Mouse (Mus musculus) gastrocnemius, postnatal 14 days (tissue): ENCODE data around the gene Chrnb1. TPM values are rescaled to one million over a fixed set of nuclear protein-coding genes. Genes with fewer than 3 reads are reported as not detected.

Experiments used
- DNase-seq: peaks from one replicate; pipeline ENCODE4 v3.0.0; 2021; ENCODE audit warnings: mixed read lengths
- intact Hi-C: fragments of 180-260 bp; cut with DNase I; formaldehyde crosslinking; loops from one replicate; pipeline ENCODE4 v1.15.1; 2025; ENCODE audit warnings: low total_unique reads
- total RNA-seq, 2 experiments: library from RNA; stranded (reverse); gene quantifications; 2 replicates each; pipeline ENCODE4 v1.2.3; 2021

The Chrnb1 gene
- total RNA-seq, 2 experiments from 2014 or later: 75.5 to 80.7 TPM

- no peak for DNase-seq
- intact Hi-C loops: no loop called here
Observed at GRCm38 (mm10) chr11:69784793-69785272, 10.9 kb downstream of the Chrnb1 start.

DNA sequence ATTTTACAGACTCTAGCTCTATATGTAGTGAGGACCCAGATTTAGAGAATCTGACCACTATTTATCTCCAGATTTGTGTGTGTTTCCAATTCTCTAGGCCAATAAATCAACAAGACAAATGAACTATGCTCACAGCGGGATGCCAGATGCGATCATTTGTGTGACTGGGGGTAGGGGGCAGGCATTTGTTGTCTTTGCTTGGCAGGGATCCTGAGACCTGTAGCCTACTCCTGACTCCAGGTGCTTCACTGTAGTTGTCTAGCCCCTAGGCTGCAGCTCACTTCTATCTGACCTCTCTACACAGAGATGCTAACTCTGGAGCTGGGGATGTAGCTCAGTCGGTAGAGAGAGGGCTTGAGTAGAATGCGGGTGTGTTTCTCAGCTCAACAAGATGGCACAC lies 13.9 kb downstream of the Chrnb1 start:
- no peak for DNase-seq
- intact Hi-C loops: no loop called here

DNA sequence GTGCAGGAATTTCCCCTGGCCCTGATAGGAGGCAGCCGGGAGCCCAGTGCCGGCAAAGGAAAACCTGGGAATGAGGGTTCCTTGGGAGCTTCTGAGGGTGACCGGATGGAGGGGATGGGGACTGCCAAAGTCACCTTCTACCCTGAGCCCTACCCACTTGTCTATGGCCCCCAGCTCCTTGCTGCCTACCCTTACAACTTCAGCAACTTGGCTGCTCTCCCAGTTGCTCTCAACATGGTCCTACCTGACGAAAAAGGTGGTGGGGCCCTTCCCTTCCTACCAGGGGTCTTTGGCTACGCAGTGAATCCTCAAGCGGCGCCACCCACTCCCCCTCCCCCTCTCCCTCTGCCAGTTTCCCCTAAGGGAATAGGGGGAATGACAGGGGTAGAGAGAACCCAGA lies 16.8 kb downstream of the Chrnb1 start:
- intact Hi-C loops: no loop called here
- DNase-seq: no peak

GRCm38 (mm10) chr11:69778258-69778982 lies 17.3 kb downstream of the Chrnb1 start:
- intact Hi-C loops: no loop called here
- no peak for DNase-seq

DNA sequence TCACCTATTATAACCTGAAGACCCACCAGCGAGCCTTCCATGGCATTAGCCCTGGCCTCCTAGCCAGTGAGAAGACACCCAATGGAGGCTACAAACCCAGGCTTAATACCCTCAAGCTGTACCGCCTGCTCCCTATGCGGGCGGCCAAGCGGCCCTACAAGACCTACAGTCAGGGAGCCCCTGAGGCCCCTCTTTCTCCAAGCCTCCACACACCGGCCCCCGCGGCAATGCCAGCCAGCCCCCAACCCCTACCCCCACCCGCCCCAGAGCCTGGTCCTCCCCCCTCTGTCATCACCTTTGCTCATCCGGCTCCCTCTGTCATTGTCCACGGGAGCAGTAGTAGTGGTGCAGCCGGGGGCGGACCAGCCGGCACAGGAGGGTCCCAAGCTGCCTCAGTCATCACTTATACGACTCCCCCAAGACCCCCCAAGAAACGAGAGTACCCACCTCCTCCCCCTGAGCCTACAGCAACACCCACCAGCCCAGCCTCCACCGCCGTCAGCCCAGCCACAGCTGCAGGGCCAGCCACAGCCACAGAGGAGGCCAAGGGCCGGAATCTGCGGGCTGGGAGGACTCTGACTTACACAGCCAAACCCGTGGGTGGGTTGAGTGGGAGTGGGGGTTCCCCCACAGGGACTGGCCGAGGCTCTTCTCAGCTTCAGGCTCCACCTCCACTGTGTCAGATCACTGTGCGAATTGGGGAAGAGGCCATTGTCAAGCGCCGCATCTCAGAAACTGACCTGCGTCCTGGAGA lies 18.1 kb downstream of the Chrnb1 start:
- intact Hi-C loops: no loop called here
- DNase-seq: no peak

GRCm38 (mm10) chr11:69776488-69776887 lies 19.3 kb downstream of the Chrnb1 start:
- no peak for DNase-seq
- intact Hi-C loops: no loop called here

GRCm38 (mm10) chr11:69775716-69776115 lies 20.0 kb downstream of the Chrnb1 start:
- DNase-seq: no peak
- intact Hi-C loops: no loop called here

DNA sequence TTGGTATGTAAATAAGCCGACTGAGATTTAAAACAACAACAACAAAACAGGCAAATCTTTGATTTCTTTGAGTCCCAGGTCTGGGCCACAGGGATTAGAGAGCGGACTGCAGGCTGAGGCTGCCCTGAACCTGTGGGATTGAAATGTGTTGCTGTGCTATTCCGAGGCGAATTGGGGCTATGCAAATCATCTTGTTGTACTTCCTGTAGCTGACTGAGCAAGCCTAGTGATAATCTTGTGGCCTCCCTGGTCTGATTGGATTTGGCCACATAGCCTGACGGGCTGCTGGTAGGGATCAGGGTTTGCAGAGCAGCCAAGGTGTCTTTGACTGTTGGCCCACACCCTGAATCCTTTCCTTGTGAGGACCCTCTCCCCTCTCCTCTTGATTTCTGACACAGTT lies 20.8 kb downstream of the Chrnb1 start:
- intact Hi-C loops: no loop called here
- DNase-seq: no peak

DNA sequence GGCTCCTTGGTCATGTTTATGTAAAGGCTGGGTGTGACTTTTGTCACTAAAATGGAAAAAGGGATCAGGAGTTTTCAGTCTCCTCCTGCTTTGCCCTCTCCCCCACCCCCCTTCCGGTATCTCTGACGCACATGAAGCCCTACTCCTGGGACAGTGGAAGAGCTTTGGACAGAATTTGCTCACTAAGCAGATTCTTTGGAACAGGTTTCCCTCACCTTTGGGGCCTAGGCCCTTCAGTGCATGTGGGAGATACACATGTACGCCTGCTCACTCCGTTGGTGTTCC lies 28.2 kb downstream of the Chrnb1 start:
- DNase-seq: no peak

GRCm38 (mm10) chr11:69766872-69767624 lies 28.7 kb downstream of the Chrnb1 start:
- DNase-seq: no peak
- intact Hi-C loops: no loop called here

More for the DNA sequence above, 28.2 kb downstream of the Chrnb1 start:
- intact Hi-C loops: no loop called here

DNA sequence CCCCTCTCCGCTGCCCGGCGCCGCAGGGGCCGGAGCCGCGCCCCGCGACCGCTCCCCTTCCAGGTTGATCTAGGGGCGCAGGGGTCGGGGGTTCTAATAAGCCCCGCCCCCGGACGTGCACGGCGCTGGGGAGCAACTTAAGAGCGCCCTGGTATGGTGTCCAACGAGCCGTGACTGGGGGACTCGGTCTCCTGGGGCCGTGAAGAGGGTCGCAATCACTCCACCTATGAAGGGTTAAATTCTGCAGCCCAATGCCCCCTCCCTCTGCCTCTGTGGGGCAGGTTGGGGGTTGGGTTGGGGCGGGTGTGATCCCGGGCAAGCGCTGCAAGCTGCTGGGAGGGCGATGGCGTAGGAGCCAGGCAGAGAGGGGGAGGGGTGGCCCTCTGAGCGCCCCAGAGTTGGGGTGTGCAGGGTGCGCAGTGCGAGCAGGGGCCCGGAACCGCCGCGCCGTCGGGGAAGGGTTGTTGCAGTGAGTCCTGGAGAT lies 29.6 kb downstream of the Chrnb1 start:
- intact Hi-C loops: no loop called here
- DNase-seq: peak; percentile 80

DNA sequence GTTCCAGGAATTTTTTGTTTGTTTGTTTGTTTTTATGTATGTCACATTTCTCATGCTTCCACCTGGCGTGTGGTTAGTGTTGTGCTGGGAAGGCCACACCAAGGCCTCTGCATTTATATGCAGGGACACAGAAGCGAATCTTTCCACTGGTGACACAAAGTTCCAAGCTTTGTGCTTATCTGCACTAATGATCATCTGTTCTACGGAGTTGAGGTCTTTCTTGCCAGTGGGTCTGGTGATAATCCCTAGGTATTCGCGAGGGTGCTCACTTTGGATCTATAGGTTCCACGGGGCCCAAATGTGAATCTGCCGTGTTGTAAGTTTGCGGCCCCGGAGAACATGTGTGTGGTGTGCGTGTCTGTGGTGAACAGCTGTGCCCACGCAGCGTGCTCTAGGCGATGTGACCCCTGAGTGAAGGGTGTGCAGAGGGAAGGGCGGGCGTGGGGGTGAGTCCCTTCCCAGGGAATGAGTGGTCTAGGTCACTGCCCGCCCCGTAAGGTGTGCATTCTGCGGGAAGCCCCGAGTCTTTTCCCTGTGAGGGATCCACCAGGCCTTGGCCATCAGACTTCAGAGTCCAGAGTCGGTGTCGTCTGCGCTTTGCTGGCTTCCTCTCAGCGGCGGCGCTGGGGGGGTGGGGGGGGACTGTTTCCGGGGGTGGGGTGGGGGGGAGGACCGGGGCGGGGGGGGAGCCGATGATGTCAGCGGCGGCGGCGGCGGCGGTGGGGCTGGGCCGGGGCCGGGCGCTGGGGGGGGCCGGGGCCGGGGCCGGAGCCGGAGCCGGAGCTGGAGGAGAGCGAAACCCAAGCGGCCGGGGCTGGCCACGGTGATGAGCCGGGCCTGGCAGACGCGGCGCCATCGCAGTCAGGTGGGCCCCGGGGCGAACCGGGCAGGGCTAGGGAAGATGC lies 30.3 kb downstream of the Chrnb1 start, which contains the start of gene Zbtb4:
TSS of gene Zbtb4 (plus strand) at position 692 of the 905 bp plus-strand sequence.
- DNase-seq: peak; percentile 58
- intact Hi-C loops: no loop called here

DNA sequence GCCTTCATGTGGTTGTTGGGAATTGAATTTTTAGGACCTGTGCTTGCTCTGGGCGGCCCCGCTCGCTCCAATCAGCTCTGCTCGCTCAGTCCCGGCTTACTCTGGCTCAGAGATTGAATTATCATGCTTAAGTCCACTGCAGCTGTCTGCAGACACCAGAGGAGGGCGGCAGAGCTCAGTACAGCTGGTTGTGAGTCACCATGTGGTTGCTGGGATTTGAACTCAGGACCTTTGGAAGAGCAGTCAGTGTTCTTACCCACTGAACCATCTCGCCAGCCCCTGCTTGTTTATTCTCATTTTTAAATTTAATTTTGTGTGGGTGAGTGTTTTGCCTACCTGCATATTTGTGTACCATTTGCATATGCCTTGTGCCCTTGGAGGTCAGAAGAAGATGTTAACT lies 32.2 kb downstream of the Chrnb1 start:
- intact Hi-C loops: loop anchor here (5.0 kb wide), 1 partner anchor 34 kb away; the partner anchor contains the start of gene Chrnb1
- DNase-seq: no peak

GRCm38 (mm10) chr11:69761868-69762267 lies 33.9 kb downstream of the Chrnb1 start, which contains the start of gene Slc35g3:
Gene Slc35g3, minus strand, starts transcription at chr11:69761968.
- DNase-seq: no peak
- intact Hi-C loops: loop anchor here (5.0 kb wide), 1 partner anchor 35 kb away; the partner anchor contains the start of gene Chrnb1

GRCm38 (mm10) chr11:69760901-69761200 lies 34.9 kb downstream of the Chrnb1 start:
- DNase-seq: no peak
- intact Hi-C loops: loop anchor here (5.0 kb wide), 1 partner anchor 36 kb away; the partner anchor contains the start of gene Chrnb1

DNA sequence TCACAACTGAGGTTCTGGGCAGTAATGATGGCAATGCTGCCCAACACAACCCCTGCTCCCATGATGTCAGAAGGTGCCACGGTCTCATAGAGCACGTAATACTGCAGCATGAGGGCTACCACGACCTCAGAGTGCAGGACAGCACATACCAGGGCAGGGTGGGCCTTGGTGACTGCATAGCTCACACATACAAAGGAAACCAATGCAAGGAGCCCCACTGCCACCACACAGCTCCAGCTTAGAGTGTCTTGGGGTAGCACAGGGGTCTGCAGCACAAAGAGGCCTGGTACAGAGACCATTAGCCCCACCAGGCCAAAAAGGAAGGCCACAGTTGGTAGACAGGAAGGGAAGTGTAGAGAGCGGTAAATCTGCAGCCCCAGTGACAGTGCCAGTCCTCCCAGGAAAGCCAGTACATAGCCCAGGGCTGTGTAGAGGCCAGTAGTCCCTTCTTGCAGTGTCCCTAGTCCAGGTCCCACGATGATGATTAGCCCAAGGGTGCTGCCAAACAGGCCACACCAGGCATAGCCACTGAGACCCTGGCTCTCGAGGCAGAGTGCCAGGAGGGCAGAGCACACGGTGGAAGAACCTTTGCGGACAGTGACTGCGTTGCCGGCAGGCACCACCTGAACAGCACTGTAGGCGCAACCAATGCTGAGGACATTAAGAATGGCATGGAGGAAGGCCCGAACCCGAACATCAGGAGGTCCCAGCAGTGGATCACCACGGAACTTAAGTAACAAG lies 35.4 kb downstream of the Chrnb1 start:
- intact Hi-C loops: loop anchor here (5.0 kb wide), 1 partner anchor 37 kb away; the partner anchor contains the start of gene Chrnb1
- no peak for DNase-seq

GRCm38 (mm10) chr11:69758971-69759721 lies 36.6 kb downstream of the Chrnb1 start:
- peak; percentile 87 for DNase-seq
- intact Hi-C loops: no loop called here
